Mouse (Mus musculus) mouse trophoblast stem cell (cell line): ENCODE results near the gene G6pc2.

ENCODE experiments used
- in situ Hi-C, 2 experiments: fragments of 300-500 bp; cut with MseI, MboI; formaldehyde crosslinking; loops; 2 replicates in 1 of 2; 3 replicates in 1 of 2; pipeline ENCODE4 v1.15.1; 2025

The G6pc2 gene

DNA sequence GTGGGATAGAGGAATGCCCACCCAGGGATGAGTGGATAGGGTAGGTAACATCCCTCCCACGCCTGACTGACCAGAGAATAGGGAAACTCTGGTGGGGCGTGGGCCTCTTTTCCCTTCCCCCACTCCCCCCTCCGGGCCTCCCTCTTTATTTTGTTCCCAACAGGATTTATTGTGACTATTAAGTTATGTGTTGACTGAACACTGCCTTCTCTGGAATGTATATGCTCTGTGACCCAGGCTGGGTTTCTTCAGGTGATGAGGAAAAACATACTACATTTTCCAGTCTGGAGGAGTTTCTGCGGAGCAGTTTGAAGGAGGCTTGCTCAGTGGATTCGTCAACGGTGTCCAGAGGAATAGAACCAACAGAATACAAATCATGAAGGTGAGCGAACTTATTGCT, at the start of gene G6pc2:
G6pc2 (plus strand) TSS at position 301 of the 400 bp plus-strand sequence.
- in situ Hi-C loops = no loop called here

DNA sequence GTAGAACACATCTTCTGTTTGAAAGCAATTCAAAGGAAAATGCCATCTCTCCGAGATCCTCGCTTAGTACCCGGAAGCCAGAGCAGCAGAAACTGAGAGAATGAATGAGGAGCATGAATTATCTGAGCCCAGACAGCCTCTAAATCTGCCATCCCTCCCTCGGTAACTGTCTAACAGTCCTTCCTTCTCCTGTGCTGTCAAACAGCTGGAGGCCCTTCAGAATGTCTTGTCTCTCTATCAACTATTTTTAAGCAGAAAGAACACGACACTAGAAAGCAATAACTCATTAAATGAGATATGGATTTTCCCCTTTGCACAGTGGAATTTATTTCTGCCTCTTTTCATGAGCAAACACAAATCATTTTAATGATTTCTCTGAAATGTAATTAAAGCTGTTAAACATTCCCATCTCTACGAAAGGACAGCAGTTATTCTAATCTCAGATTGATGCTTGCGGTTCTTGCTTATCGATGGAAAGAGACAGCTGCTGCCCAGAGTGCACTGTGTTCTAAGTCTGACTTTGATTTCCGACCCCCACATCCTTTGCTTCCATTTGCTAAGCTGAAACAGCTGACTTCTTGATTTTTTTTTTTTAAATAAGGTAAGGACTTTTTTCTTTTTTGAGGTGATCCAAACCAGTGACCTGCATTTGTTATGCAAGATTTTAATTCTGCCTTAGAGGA, 40.3 kb upstream of the G6pc2 start:
- in situ Hi-C loops = no loop called here

DNA sequence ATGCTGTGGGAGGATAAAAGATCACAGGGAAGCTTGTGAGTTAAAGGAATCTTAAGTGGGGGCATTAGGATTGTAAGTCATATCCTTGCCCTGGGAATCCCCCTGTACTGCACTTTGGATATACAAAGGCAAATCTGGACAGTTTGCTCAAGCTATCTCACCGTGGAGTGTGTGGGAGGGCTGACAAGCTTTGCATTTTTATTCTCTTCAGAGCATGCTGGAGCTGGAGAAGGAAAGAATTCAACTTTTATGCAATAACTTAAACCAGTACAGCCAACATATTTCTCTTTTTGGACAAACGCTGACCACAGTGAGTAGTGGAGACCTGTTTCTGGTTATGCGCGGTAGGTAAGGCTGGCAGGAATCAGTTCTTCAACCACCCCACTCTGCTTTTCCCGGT, 35.6 kb upstream of the G6pc2 start:
- in situ Hi-C loops = no loop called here

DNA sequence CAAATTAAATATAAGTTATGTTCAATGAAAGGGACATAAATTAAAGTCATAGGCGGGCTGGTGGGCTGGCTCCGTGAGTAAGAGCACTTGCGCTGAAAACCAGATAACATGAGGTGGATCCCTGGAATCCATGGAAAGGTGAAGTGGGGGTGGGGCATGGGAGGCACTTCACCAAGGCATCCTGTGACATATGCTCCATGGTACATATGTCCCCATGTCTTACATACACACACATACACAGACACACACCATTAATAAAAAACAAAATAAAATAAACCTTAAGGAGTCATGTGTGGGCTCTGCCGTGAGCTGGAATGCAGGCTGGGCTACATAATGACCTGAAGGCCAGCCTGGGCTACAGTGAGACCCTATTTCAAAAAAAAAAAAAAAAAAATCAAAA, 31.2 kb upstream of the G6pc2 start:
- in situ Hi-C loops = no loop called here

- in situ Hi-C loops = no loop called here
These were observed 22.9 kb upstream of the G6pc2 start for GRCm38 (mm10) chr2:69187990-69188389.

DNA sequence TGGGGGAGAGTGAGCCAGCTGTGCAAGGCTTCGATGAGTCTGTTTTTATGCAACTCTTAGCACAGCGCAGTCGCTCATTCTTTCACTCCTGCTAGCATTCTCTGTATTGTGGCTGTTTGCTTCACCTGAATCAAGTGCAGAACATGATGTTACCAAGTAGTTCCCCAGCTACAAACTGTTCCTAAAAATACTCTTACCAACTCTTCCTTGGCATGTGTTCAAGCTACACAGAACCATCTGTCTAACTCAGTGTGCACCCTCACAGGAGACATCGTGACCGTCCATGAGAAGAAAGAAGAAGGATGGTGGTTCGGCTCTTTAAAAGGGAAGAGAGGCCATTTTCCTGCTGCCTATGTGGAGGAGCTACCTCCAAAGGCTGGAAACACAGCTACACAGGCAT, 22.1 kb upstream of the G6pc2 start:
- in situ Hi-C loops = no loop called here

DNA sequence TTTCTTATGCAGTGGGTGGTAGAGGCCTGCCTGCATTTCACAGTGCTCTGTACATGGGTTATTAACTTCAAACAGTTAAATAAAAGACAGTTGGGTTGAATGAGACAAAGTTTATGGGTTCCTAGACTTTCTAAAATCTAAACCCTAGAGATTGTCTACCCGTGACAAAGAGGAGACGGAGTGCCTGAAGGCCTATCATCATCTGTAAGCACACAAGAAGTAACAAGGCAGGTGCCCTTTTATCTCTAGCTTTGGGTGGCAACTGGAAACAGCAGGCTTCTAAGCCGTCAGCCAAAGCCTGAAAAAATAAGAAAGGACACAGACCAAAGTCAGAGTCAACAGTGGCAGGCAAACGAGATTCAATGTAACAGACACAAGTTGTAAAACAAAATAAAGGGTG, 21.7 kb upstream of the G6pc2 start:
- in situ Hi-C loops = no loop called here

DNA sequence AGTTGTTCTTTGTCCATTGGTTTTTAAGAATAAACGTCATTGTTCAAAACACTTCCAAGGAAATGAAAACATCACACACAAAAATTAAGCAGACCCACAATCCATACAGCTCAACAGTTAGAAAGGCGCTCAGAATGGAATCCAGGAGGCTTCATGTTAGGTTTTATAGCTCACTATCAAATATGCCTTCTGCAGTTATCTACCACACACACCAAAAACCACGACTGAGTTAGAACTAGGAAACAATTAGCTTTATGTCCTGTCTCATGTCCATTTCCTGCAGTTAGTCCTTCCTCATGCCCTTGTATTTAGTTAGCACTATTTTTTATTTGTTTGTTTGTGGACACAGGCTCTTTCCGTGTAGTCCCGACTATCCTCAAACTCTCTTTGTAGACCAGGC, 19.8 kb upstream of the G6pc2 start:
- in situ Hi-C loops = no loop called here

- in situ Hi-C loops = no loop called here
These were observed 17.3 kb upstream of the G6pc2 start for GRCm38 (mm10) chr2:69193555-69193954.

- in situ Hi-C loops = no loop called here
These were observed 5.7 kb upstream of the G6pc2 start for GRCm38 (mm10) chr2:69205185-69205584.

GRCm38 (mm10) chr2:69205791-69206351, 5.0 kb upstream of the G6pc2 start, which contains the start of gene Spc25:
Spc25 (minus strand) TSS chr2:69206194.
- in situ Hi-C loops = no loop called here

DNA sequence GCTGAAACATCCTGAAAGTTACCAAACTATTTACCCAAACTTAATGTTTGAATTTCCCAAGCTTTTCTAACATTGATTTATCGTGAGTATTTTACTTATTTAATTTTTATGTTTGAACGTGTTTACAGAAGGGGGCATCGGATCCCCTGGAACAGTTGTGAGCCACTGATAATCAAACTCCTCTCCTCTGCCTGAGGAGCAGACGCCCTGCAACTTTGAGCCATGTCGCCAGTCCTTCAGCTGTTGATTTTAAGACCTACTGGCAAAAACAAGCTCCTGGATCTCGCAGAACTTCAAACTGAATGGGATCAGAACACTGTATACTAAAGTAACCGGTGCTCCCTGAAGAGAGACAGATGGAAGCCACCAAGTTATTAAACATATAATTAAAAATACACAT, 4.3 kb upstream of the G6pc2 start:
- in situ Hi-C loops = no loop called here

DNA sequence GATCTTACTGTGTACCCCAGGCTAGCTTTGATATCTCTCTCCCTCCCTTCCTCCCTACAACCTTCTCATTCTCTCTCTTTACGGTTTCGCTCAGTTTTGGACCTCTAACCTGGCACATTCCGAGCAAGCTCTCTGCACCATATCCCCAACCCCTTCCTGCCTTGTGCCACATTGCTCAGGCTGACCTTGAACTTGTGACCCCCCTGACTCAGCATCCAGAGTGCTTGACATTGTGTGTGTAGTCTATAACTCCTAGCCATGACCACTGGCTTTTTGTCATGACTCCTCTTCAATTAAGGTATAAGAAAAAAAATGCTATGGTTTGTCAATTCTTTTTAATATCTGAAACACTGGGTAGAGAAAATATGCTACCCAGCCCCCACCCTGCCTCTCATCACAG, 1.2 kb upstream of the G6pc2 start:
- in situ Hi-C loops = no loop called here

DNA sequence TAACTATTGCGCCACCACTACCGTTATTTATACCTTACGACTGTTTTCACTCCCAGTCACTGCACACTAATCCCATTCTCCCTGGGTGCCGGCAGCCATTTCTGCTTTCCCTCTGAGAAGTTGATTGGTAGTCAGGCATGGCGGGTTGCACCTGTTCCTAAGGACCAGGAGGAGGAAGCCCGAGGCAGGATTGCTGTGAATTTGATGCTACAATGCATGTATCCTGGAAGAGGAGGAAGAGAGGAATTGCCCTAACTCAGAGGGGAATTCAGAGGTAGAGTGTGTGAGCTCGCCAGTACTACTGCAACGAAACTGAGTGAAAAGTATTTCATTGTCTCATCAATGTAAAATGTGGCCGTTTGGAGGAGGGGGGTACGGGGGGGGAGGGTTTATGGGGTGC, 1.8 kb downstream of the G6pc2 start:
- in situ Hi-C loops = no loop called here

GRCm38 (mm10) chr2:69215242-69215641, 4.4 kb downstream of the G6pc2 start:
- in situ Hi-C loops = no loop called here

DNA sequence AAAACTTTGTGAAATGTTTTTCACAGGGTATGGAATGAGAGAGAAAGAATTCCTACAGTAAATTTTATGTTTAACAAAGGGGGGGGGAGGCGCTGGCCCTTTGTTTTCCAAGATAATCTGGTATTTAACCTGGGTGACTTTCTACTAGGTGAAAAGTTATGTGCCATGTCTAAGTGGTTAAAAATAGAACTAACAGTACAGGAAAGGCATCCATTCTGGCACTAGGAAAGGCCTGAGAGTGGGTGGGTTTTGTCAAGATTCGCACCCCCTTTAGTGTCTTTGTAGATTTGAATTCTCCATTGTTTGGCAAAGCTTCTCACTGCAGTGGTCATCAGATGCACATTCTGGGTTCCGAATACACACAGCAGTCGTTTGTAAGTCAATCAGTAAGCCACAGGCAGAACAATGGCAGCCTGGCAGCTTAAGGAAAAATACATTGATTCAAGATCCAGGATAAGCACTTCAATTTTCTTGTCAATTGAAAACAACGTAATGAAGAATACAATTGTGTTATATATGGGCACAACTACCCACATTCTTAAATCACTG, 11.1 kb downstream of the G6pc2 start:
- in situ Hi-C loops = no loop called here

GRCm38 (mm10) chr2:69222815-69223214, 11.9 kb downstream of the G6pc2 start:
- in situ Hi-C loops = no loop called here

DNA sequence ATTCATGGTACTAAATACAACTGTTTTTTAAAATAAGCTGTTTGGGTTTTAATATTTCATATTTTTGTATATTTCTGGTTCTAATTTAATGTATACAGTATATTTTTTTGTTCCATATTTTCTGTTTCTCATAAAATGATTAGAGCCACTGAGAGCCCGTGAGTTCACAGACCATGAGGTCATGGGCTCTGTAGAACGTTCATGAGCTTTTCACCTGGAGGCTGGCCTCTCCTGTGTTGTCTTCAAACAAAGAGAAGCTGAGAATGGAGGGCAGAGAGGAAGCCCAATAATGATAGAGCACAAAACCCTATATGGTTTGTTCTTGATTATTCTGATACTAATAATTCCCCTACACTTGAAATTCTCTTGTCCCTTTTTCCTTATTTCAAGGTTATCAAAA, 13.9 kb downstream of the G6pc2 start:
- in situ Hi-C loops = no loop called here

DNA sequence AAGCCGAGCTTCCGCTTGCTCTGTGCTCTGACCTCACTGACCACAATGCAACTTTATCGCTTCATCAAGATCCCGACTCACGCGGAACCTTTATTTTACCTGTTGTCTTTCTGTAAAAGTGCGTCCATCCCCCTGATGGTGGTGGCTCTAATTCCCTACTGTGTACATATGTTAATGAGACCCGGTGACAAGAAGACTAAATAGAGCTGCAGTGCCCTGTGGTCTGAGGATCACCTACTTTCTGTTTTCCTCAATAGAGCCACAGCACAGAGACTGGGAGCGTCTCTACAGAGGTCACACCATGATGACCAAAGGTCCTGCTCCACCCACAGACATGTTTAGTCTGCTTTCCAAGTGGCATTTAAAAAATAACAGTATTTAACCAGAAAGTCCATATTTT, 16.0 kb downstream of the G6pc2 start:
- in situ Hi-C loops = no loop called here

DNA sequence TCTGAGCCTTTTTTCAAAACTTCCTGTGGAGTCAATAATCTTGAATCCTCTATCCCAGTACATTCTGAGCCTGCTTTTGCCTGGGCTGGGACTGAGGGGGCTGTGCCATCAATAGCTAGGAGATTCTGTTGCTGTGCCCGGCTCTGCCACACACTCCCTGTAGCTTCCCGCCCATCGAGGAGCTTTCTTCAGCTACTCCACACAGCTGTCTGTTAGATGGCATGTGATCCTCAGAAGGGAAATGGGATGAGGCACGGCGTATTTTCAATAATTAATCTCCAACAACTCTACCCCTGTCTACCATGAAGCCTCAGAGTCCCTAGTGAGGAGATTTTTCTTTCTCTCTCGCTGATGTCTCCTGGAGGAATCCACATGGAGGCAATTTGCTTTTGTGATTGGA, 17.8 kb downstream of the G6pc2 start:
- in situ Hi-C loops = no loop called here

- in situ Hi-C loops = no loop called here
These were observed 19.3 kb downstream of the G6pc2 start for GRCm38 (mm10) chr2:69230137-69230536.

GRCm38 (mm10) chr2:69232101-69232500, 21.2 kb downstream of the G6pc2 start:
- in situ Hi-C loops = no loop called here

DNA sequence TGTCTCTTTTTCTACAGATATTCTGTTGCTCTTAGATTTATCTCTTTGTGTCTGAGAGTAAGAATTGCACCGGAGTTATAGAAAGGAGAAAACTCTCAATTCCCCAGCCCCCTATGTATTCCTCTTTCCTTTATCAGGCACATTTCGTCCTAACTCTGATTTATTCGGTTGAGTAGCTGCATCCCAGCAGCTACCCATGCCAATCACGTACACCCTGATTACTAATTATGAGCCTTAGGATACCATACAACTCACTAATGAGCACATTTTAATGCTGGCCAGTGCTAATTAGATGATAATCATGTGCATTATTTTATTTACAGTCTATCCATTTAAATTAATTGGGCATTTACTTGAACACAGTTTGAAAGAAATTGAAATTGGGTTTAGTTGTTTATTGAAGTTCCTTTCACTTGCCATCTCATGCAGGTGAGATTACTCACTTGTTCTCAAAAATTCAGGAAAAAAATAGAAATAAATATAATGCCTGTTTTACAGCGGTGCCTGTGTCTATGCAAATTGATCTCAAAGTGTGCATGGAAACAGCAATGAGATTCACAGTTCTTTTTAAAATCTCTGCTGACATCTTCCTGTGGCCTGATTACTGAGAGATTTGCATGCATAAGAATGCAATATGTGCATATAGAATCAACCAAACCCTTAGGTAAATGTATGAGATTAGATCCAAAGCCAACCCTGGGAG, 24.3 kb downstream of the G6pc2 start:
- in situ Hi-C loops = no loop called here
